Mouse (Mus musculus) common myeloid progenitor, adult 5-6 weeks (primary cell): ENCODE data around the gene Eml3. TPM values are rescaled to one million over a fixed set of nuclear protein-coding genes. Genes with fewer than 3 reads are reported as not detected.
A peak's percentile ranks its signal among the peaks of the same experiment; 100 is the strongest.

ENCODE experiments used
- ATAC-seq: replicated peaks from 2 replicates; pipeline ENCODE4 v1.8.0; 2016; ENCODE audit warnings: low read depth, mild to moderate bottlenecking, moderate TSS enrichment, inconsistent platforms; ENCODE audit not compliant: poor library complexity, severe bottlenecking
- total RNA-seq: library from RNA; stranded (forward); fragments of 200-1000, 187-1606 nt; gene quantifications from 2 replicates; pipeline ENCODE4 v1.2.3, GENCODE M21; 2017

The Eml3 gene
- total RNA-seq, 1 experiment from 2014 or later: 22.9 TPM

DNA sequence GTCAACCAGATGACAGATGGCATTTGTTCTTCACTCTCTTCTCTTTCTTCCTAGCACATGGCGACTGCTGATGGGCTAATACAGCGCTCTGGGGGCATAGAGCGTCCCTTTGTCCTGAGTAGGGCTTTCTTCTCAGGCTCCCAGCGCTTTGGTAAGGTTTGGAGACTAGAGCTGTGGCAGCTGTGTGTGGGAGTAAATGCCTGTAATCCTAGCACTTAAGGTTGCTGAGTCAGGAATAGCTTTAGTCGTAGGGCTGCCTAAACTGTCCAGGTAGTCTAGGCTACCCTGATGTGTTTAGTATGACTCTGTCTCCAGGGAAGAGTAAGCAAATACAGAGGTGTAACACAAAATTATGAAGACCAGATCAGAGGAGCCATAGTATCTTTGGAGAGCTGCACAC is 17.5 kb upstream of the Eml3 start:
- no peak for ATAC-seq

DNA sequence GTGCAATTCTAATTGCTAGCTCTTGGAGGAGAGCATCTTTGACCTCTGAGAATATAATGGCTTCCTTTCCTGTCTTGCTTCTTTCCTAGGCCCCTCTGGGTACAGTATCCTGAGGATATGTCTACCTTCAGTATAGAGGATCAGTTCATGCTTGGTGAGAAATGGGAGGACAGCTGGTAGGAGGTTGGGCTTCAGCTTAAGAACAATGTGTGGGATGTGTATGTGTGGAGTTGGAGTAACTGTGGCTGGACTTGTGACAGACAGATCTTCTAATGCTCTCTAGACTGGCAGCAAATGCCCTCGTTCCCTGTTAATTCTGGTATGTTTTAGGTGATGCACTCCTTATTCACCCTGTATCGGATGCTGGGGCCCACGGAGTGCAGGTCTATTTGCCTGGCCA is 15.1 kb upstream of the Eml3 start:
- ATAC-seq: no peak

DNA sequence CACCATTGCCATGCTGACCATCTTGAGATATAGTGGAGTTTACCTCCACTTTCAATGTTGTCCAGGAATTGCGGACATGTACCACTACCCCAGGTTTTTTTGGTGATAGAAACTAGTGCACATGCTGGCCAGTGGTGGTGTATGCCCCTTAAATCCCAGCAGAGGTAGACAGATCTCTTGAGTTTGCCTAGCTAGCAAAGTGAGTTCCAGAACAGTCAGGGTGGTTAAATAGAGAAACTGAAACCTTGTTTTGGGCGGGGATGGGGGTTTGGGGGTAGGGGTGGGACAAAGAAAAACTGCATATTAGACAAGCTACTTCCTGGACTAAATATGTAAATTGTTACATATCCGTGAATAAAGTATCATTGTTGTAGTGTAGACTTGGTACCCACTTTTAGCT is 10.4 kb upstream of the Eml3 start:
- no peak for ATAC-seq

DNA sequence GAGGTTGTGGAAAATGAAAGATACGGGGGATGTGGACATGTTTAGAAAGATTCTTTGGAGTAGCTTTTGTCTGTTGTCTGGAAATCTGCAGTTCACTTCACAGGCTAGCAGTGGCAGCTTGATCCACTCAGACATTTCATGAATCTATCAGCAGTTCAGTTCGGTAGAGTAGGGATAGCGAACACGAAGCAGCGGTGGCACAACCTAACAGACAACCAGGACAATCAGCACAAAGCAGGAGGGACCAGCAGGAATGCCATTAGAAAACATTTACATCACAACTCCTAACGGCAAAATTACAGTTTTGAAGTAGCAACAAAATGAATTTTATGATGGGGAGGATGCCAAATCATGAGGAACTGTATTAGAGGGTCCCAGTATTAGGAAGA is 9.7 kb upstream of the Eml3 start:
- no peak for ATAC-seq

DNA sequence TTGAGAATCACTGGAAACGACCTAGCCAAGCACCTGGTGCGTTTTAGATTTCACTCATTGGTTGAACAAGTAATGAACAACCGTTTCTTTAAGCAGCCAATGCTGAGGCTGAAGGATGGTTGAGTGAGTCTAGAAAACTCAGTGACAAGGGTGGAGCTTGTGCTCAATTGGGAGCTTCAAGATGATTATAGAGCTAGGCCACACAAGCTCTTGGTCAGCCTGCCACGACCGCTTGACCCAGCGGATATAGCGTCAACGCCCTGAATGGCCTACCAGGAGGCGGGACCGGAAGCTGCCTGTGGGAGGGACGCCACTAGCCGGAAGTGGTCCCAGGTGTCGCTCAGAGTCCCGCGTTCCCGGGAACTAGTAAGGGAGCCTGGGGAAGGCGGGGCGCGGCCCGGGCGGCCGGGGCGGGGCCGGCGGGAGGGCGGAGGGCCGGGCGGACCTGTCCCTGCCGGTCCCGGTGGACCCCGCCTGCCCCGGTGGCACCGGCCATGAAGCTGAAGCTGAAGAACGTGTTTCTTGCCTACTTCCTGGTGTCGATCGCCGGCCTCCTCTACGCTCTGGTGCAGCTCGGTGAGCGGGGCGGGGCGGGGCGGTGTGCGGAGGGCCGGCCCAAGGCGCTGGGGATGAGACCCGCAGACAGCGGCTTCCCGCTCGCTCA is 9.1 kb upstream of the Eml3 start, which contains the start of gene B3gat3:
TSS of gene B3gat3 (plus strand) at position 302 of the 664 bp plus-strand sequence.
- peak; percentile 86 for ATAC-seq

DNA sequence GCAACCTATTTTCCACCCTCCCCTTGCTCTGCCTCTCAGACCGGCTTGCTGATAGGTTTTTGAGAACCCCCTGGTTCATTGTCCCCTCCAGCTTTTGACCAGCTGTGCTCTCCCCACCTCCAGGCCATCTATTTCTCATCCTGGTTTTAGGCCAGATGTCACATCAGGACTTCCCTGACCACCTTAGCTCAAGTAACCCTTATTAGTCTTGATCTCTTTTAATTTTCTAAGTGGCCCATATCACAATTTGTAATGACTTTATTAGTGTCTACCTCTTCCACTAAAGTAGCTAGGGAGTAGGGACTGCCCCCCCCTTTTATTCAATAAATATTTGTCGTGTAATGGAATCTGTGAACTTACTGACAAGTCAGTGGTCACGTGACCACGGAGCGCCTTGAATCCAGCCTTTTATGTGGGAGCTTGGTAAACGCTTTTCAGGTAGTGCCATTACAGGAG is 8.5 kb upstream of the Eml3 start:
- ATAC-seq: 0 out of 2 replicates have a peak, but pooled peaks have one; percentile 24

DNA sequence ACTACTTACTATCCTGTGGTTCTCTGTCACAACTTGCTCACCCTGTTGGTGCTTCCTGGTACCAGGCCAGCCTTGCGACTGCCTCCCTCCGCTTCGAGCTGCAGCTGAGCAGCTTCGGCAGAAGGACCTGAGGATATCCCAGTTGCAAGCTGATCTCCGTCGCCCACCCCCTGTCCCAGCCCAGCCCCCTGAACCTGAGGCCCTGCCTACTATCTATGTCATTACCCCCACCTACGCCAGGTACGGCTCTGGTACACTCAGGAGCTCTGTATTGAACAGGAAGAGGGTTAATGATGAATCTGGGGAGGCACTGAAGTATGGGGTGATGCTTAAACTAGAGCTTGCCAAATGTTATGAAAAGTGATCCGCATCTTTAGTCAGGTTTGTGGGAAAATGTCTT is 7.6 kb upstream of the Eml3 start:
- no peak for ATAC-seq

DNA sequence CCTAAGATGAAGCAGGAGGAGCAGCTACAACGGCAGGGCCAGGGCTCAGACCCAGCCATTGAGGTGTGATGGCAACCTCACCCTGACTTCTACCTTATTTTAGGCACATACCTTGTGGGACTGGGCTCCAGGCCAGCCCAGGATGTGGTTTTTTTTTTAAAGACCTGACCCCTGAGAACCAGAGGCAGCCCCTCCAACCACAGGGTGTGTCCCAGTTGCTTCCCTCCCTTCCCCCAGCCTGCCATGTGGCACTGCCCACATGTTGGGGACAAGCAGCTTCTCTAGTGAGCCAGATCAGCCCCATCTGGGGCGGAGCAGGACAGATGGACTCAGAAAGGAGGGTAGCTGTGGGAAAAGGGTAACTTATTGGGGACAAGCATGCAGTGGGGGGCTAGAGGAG is 2.6 kb upstream of the Eml3 start:
- no peak for ATAC-seq

DNA sequence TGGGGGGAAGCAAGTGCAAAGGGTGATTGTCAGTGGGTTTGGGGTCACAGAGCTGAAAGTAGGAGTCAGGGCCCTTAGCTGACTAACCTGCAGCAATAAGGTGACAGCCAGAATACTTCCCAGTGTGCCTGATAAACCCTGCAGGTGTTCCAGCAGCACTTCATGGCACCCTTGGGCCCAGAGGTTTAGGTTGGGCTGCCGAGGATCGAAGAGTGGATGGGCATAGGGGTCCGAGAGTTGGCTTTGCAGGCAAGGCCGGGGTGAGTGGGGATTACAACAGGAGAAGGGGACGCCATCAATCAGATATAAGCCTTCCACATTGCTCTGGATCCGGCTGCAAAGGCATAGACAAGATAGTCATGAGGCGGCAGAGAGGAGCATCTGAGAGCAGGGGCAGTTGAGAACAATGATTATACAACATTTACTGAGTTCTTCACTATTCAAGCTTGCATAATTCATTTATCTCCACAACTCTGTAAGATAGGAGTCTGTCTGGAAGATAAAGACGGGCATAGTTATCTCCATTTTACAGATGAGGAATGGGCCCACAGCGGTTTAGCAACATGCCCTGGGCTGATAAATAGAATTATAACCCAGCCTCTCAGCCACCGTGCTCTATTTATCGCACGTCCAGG is 1.3 kb upstream of the Eml3 start:
- ATAC-seq: peak; percentile 15; the same call in 1 of the 2 replicates

DNA sequence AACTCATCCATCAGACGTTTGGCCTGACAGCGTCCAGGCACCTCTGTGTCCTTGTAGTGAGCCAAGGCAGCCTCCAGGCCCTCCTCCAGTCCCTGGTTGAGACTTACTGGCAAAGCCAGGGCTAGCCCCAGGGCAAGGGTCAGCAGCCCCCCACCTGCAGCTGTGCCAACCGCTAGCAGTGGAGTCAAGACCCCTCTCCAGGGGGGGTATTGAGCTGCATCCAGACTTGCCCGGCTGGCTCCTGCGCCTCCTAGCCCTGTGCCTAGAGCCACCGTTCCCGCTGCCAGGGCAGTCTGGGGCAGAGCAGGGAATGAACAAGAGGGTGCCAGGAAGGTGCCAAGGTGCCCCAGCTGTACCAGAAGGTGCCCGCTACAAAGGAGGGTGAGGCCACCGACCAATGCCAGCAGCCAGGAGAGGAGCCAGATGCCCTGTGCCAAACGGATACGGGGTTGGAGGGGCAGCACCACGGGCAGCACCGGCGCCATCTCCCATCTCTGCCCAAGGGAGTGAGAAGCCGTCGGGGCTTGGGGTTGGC is 596 bp upstream of the Eml3 start:
- peak; percentile 33 for ATAC-seq

DNA sequence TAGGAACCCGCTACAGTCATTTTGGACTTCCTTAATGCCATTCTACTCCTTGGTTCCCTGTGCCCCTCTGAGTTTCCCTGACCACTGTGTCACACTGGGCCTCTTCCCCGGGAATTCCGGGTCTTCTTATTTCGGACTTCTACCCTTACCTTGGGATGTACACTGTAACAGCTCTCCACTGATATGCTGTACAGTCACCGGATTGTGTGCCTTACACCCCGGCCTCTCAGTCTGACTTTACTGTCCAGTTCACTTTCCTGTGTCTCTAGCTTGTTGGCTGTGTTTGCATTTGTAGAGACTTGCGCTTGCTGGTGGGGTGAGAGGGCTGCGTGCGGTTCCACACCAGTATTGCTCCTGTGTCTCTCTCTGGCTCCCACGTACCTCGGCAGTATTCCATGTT is 765 bp downstream of the Eml3 start:
- no peak for ATAC-seq

DNA sequence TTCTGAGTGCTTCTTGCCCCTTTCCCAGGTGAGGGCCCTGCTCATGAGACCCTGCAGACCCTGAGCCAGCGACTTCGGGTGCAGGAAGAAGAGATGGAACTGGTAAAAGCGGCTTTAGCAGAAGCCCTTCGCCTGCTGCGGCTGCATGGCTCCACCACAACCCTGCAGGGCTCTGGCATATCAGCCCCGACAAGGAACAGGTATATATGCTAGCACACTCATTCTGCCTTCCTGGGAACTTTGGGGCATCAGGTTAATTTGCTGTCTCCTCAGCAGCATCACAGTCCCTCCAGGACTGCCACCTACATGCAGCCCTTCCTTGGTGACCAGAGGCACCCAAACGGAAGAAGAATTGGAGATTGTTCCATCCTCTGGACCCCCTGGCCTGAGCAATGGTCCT is 1.4 kb downstream of the Eml3 start:
- no peak for ATAC-seq

DNA sequence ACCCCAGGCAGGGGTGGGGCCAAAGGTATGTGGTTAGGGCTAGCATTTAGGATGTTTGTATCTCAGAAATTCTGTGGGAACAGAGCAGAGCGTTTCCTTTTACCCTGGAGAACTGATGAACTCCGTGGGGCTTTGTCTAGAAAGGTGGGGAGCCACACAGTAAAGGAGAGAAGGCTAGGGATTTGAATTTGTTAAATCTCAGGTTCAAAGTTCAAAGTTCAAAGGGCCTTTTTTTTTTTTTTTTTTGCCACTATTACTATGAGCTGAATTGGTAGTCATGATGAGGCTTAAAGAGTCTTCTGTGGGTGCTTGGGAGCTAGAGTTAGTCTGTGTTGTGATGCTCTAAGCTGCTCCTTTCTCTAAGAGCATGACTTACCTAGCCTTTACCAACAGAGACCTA is 7.4 kb downstream of the Eml3 start:
- no peak for ATAC-seq

DNA sequence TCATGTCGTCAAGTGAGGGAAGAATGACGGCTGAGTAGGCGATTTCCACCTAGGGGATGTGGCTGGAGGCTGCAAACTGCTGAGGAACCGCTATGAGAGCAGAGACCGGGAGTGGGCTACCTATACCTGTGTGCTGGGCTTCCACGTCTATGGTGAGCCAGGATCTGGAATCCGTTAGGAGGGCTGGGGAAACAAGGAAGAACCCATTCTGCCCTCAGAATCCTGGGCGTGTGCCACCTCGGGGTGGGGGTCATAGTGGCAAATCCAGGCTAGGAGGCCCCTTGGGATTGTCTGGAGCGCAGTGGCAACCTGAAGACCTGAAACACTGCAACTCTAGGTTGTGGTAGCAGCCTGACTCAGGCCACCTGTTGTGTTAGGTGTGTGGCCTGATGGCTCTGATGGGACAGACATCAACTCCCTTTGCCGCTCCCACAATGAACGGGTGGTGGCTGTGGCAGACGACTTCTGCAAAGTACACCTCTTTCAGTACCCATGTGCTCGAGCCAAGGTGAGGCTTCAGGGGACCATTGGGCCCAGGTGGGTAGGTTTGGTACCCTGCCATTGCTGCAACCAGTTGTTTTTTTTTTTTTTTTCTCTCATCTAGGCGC is 11.3 kb downstream of the Eml3 start:
- no peak for ATAC-seq

DNA sequence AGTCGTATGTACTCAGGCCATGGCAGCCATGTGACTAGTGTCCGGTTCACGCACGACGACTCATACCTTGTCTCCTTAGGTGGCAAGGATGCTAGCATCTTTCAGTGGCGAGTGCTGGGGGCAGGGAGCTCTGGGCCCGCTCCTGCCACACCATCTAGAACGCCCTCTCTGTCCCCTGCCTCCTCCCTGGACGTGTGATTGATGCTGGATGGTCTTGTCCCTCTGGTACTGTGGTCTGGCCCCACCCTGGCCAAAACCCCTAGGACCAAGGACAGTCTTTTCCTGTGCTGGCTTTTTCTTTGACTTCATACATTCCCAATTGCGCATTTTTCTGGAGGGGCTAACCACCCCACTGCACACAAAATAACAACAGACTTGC is 11.8 kb downstream of the Eml3 start:
- no peak for ATAC-seq

DNA sequence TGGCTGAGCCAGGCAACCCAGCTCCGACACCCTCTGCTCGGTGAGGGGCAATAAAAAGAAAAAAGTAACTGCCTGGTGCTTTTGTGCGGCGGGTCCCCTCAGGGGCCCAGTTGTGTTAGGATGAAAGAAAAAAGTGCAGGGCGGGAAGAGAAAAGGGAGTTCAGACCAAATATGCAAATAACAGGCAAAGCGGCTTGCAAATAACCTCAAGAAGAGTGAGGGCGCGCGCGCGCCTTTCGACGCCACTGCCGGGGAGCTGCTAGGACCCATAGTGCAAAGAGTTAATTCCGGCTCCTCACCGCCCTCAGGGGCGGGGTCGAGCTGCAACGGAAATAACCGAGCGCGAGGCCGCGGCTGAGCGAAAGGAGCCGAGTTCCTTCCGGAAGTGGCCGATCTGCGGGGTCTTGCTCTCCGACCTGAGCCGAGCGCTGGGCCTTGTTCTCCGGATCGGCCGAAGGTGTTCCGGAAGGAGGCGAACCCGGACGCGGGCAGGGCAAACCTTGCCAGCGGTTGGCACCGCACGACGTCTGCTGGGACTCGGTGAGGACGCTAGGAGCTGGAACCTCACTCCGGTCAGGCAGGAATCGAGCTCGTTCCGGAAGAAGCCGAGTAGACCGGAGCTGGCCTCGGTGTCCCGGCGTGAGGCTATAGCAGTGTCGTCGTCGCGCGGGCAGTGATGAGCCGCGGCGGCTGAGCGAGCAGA is 12.3 kb downstream of the Eml3 start, which contains the start of gene Mta2:
TSS of gene Mta2 (plus strand) at position 361 of the 703 bp plus-strand sequence.
- ATAC-seq: peak; percentile 82

DNA sequence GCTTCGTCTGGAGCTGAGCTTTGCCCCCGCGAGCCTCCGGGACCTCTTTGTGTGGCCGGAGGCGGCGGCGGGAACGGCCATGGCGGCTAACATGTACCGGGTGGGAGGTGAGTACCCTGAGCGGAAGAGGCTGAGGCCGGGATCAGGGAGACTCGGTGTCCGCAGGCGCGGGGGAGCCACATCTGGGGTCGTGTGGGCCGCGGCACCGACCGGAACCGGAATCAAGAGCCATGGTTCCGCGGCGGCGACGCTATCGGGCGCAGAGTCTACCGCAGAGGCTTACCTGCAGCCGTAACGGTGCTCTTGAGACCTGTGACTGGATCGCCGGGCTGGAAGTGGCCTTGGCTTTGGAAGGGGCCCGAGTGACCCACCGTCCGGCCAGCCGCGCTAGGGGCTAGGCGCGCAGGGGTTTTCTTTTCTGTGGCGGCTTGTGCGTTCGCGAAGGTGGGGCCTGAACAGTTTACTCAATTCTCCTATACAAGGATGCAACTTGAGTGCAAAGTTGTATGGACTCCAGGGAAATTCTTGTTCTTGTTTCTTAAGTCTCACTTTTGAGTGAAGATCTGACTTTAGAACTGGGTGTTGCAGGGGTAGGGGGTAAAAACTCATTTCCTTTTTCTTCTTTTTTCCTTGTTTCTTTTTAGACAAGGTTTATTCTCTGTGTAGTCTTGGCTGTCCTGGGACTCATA is 13.1 kb downstream of the Eml3 start:
- ATAC-seq: peak; percentile 1; the same call in 1 of the 2 replicates

DNA sequence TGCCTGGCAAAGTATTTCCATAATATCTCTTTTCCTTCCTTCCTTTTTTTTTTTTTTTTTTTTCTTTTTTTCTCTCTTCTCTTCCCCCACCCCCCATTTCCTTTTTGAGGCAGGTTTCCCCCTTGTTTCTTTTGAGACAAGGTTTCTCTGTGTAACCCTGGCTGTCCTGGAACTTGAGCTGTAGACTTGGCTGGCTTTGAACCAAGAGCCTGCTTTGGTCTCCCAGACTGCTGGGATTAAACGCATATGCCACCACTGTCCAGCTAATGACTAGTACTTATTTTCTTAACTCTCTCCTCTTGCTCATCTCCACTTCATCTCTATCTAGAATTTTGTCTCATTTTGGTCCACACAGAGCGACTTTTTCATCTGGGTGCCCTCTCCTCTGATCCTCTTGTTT is 13.7 kb downstream of the Eml3 start:
- ATAC-seq: no peak

DNA sequence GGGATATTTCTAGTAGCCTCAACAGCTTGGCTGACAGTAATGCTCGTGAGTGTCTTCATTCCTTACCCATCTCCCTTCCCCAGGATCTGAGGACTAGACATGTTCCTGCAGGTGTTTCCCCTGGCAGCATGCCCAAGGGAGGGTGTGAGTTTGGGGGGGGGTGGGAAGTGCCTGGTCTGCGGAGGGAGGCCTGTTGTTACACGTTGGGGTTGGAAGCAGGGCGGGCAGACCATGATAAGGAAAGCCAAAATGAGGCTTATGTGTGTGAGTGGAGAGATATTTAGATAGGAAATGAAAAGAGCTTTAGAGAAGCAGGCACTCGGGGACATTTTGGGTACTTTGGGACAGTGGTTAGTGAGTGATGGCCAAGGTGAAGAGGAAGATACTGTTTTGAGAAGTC is 14.7 kb downstream of the Eml3 start:
- ATAC-seq: peak; percentile 7

DNA sequence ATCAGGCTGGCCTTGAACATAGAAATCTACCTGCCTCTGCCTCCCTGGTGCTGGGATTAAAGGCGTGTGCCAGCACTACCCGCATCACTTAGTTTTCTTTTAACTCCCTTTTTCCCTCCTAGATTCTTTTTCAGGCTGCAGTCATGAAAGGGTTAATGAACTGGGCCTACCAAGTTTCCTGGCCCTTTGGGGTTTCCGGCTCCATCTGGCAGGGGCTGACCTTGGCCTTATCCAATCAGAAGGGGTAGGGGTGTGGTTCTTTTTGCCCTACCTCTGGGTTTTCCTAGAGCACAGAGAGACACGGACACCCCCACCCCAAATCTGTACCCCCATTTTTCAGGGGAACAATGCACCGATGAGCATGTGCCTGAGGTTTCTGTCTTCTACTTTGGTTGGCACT is 15.4 kb downstream of the Eml3 start:
- ATAC-seq: peak; percentile 16; the same call in 1 of the 2 replicates
